Mouse (Mus musculus) T-helper 17 cell (primary cell): ENCODE measurements around the gene Ascc1.

Source experiments
- in situ Hi-C, 2 experiments: fragments of 300-600 bp; cut with MboI, MseI; formaldehyde crosslinking; loops; 1 replicate in 1 of 2; 2 replicates in 1 of 2; pipeline ENCODE4 v1.15.1; 2025; ENCODE audit warnings: high pct_unique_total_duplicates in 2 of 2

Ascc1 gene

DNA sequence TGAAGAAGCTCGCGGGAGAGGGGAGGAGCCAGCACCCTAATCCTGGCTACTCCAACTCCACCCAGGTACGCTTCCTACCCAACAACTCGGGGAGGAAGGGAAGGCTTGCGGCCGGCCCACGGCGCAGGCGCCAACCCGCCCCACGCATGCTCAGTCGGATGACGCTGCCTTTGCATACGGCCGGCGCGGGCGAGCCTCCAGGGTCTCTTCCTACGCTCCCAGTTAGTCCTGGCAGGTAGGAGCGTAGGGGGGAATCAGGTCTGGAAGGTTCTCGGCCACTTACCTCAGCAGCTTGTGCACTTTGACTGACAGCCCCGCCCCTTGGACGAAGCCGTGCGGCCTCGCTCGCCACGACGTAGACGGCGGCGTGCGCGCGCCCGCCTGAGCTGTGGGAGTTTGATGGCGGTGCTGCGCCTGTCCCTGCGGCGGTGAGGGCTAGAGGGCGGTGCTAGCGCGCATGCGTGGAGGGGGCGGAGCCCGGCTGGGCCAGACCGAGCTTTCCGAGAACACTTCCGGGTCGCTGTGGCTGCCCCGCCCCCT, at the start of gene Ascc1, which contains the start of gene Anapc16:
Gene Ascc1, plus strand, starts transcription at position 133 of the 540 bp plus-strand sequence.
Gene Anapc16, minus strand, starts transcription at position 463 of the 540 bp plus-strand sequence.
- in situ Hi-C loops = loop anchor here in 1 of 2 experiments (5.0 kb wide), 2 partner anchors 55 to 100 kb away; no protein-coding TSS in a partner anchor

- in situ Hi-C loops = loop anchor here in 1 of 2 experiments (5.0 kb wide), 1 partner anchor 56 kb away; no protein-coding TSS in a partner anchor
These were observed 49.0 kb upstream of the Ascc1 start for GRCm38 (mm10) chr10:59953564-59954039.

- in situ Hi-C loops = no loop called here
These were observed 45.9 kb upstream of the Ascc1 start for GRCm38 (mm10) chr10:59956681-59957080.

GRCm38 (mm10) chr10:59957171-59958149, 45.1 kb upstream of the Ascc1 start:
- in situ Hi-C loops = no loop called here

DNA sequence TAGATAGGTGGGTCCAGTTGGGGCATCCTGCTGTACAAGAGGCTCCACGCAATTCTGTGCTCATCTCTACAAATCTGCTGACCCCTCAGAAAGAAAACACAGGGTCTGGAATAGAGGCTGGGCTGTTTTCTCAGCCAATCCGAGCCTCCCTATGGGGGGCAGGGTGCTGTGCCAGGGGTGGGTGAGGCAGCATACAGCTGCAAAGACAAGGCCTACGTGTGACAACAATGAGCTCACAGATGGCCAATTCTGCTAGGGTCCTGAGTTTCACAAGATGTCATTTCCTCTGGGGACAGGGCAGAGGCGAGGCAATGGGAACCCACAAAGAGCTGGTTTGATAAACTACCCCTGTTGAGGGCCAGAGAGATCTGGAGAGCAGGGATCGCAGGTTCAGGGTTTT, 44.1 kb upstream of the Ascc1 start:
- in situ Hi-C loops = no loop called here

DNA sequence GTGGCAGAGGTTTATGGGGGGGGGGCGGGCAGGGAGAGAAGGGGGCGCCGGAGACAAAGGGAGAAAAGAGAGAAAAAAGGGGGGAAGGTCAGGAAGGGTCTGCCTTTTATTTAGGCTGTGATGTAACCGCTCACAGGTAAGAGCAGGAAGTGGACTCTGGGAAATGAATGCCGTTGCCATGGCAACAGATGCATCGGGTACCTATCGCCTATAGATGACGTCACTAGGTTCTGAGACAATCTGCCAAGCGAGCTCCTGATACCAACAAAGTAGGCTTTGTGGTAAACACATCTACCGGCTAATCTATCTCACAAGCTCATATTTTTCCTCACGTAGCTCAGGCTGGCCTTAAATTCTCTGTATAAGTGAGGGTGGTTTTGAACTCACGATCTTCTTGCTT, 43.1 kb upstream of the Ascc1 start:
- in situ Hi-C loops = no loop called here

GRCm38 (mm10) chr10:59963609-59964008, 39.0 kb upstream of the Ascc1 start:
- in situ Hi-C loops = no loop called here

- in situ Hi-C loops = no loop called here
These were observed 37.9 kb upstream of the Ascc1 start for GRCm38 (mm10) chr10:59964504-59965361.

DNA sequence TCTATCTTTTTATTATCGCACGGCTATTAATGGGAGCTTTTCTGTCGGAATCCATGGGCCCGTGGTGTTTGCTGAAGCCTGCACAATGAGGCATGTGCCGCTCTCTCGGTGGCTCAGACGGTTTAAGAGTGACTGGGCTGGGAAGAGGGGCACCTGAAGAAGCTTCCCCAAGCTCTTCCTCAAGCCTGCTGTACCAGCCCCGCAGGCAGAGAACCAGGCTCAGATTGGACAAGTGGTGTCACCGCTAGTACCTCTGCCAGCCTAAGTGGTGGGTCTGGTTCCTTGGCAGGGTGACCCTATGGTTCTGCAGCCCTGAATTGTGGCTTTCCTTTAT, 37.3 kb upstream of the Ascc1 start:
- in situ Hi-C loops = no loop called here

DNA sequence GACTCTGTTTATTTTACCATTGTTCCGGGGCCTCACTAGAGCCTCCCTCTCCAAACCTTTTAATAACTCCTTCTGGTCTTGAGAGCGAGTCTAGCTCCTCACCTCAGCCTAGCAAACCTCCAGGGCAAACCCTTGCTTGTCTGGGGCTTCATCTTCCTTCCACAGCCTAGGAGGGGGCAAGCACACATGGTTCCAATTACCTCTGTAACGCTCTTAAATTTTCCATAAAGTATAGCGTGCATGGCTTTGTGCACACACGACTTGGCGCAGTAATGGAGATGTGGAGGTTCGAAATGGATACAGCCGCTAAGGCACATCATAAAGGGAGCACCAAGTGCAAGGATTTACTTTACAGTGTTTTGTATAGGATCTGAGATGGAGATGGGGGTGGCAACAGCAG, 36.8 kb upstream of the Ascc1 start:
- in situ Hi-C loops = no loop called here

GRCm38 (mm10) chr10:59966743-59967142, 35.9 kb upstream of the Ascc1 start:
- in situ Hi-C loops = no loop called here

GRCm38 (mm10) chr10:59967309-59967942, 35.2 kb upstream of the Ascc1 start:
- in situ Hi-C loops = no loop called here

DNA sequence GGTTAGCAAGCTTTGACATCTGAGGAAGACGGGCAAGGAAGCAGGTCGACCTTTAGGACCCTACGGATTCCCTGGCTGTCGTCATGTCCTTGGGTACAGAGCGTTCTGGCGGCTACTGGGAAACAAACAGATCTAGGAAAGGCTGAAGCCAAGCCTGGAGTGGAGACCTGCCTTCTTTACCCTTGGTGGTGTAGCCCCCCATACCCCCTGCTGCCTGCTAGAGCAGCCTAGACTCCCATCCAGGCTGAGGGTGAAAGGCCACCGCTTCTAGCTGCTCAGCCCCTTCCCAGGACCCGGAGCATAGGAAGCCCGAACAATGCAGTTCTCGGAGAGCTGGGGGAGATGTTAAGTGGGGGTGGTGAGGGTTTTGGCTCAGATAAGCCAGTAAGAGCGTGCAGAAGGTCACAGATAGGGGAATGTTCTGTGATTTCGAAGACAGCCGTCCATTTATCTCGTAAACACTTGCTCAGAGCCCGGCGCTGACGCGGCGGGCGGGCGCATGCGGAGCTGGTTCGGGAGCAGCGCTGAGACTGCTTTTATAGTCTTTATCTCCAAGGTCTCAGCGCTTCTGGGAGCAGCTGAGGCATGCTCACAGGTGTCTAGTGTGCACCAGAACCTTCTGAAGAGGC, 32.7 kb upstream of the Ascc1 start:
- in situ Hi-C loops = loop anchor here in 1 of 2 experiments (10.0 kb wide), 1 partner anchor 1175 kb away; the partner anchor contains the start of gene Sgpl1

DNA sequence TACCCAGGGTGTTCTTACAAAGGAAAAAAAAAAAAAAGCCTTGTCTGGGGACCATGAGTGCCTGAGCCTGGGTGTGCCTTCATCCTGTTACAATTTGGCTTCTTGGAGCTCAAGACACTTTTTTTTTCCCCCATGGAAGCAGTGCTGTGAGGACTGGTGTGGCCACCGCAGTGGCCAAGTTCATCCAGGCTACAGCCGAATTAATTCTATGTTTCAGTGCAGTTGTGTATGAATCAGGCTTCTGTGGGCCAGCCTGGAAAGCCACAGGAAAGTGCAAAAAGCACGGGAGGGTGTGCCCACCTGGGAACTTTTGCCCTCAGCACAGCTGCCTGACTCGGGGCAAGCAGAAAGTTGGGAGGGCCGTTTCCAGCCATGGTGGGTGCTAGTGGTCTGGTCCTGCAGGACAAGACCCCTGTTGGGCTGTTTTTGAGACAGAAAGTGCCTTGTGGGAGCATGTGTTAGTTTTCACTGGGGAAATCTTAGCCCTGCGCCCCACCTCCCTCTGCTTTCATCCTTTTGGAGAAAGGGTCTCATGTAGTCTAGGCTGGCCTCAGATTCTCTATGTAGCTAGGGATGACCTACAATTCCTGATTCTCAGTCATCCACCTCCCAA, 32.0 kb upstream of the Ascc1 start:
- in situ Hi-C loops = loop anchor here in 1 of 2 experiments (10.0 kb wide), 1 partner anchor 1174 kb away; the partner anchor contains the start of gene Sgpl1

- in situ Hi-C loops = loop anchor here in 1 of 2 experiments (10.0 kb wide), 1 partner anchor 1173 kb away; the partner anchor contains the start of gene Sgpl1
These were observed 30.8 kb upstream of the Ascc1 start for GRCm38 (mm10) chr10:59971813-59972212.

DNA sequence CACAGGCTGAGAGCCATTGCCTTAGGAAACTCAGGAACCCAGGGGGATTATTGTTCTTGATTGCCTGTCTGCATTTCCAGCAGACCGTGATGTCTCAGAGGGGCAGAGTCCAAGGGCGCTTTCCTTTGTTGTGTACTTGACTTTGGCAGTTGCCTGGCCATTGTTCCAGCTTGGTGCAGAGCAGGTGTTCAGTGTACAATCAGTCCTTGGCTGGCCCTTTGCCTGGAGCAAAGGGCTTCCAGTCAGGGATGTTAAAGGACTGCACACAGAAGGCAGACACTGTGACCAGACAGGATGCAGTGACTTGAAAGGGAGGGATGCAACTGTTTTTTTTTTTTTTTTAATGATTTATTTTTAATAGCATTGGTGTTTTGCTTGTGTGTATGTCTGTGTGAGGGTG, 30.1 kb upstream of the Ascc1 start:
- in situ Hi-C loops = loop anchor here in 1 of 2 experiments (10.0 kb wide), 1 partner anchor 1172 kb away; the partner anchor contains the start of gene Sgpl1

DNA sequence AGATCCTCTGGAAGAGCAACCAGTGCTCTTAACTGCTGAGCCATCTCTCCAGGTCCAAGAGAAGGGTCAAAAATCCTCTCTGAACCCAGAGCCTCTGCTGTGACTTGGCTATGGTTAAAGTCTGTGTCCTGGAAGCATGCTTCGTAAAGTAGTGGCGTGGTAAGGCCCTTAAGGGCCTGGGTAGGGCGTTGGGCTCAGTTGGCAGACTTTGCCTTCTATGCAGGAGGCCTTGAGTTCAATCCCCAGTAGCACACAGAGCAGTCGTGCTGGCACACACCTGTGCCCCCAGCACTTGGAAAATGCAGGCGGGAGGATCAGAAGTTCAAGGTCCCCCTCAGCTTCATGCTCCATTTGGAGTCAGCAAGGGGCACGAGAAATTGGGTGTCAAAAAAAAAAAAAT, 29.6 kb upstream of the Ascc1 start:
- in situ Hi-C loops = loop anchor here in 1 of 2 experiments (10.0 kb wide), 1 partner anchor 1172 kb away; the partner anchor contains the start of gene Sgpl1

- in situ Hi-C loops = loop anchor here in 1 of 2 experiments (10.0 kb wide), 1 partner anchor 1171 kb away; the partner anchor contains the start of gene Sgpl1
These were observed 29.2 kb upstream of the Ascc1 start for GRCm38 (mm10) chr10:59973400-59973799.

DNA sequence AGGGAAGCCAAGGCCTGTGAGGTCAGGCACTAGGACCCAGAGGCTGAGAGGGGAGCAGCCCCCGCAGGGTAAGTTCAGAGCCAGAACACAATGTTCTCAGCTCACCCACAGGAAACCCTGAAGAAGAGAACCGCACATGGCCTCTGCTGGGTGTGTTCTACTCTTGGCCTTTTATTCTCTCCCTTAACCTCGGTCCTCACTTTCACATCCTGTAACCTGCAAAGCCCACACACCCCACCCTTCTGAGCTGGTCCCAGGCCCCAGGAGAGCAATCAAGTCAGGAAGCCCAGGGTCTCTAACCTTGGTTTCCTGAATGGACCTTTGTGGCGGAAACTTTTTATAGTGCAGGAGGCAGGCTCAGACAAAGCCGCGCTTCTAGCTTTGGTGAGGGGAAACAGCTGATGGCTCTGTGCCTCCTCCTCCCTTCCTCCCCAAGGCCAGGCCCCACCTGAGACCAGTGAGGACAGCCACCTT, 28.4 kb upstream of the Ascc1 start:
- in situ Hi-C loops = loop anchor here in 1 of 2 experiments (10.0 kb wide), 1 partner anchor 1171 kb away; the partner anchor contains the start of gene Sgpl1
